Mouse (Mus musculus): ENCODE measurements at regions not wholly inside any gene's neighbourhood (a gene's known extent, or its start where the extent isn't known, plus 50 kb on each side); places are given as distances from the start of the nearest gene placed in this dataset.

GRCm38 (mm10) chr1:177532656-177533055, 90.5 kb downstream of the Zbtb18 start:
- TF ChIP-seq CTCF (IDR thresholded peaks at IDR 0.05; ENCODE audit: low read depth): no peak
- no peak for TF ChIP-seq EP300 (IDR thresholded peaks at IDR 0.05; ENCODE audit: low read depth)
